Mouse (Mus musculus) forebrain, embryonic 14.5 days (tissue): ENCODE measurements around the gene Lpin2. TPM values are rescaled to one million over a fixed set of nuclear protein-coding genes. Genes with fewer than 3 reads are reported as not detected.

ENCODE experiments used
- ATAC-seq: fragments of 200-750 bp; cut with Nextera tagmentation; 2 replicates; pipeline ENCODE4 v1.8.0; 2017; ENCODE audit warnings: mild to moderate bottlenecking, moderate library complexity
- DNase-seq: peaks from one replicate; pipeline ENCODE4 v3.0.0-alpha.2; 2015; ENCODE audit warnings: low spot score
- H3K27ac ChIP-seq: fragments of 300-500 bp; sonication (generic); 2 replicates; pipeline ENCODE4 v1.5.1; 2014; ENCODE audit warnings: low read depth, mild to moderate bottlenecking, control low read depth, low read length, moderate library complexity
- H3K27me3 ChIP-seq: fragments of 300-500 bp; sonication (generic); replicated peaks from 2 replicates; pipeline ENCODE4 v1.6.1; 2014; ENCODE audit warnings: low read length, control low read depth, mixed read lengths; ENCODE audit not compliant: control insufficient read depth, insufficient read depth
- H3K36me3 ChIP-seq: fragments of 300-500 bp; sonication (generic); 2 replicates; pipeline ENCODE4 v1.6.1; 2014; ENCODE audit warnings: low read length, control low read depth; ENCODE audit not compliant: control insufficient read depth, insufficient read depth
- H3K4me1 ChIP-seq: fragments of 300-500 bp; sonication (generic); 2 replicates; pipeline ENCODE4 v1.6.1; 2014; ENCODE audit warnings: antibody characterized with exemption, low read length, control low read depth; ENCODE audit not compliant: control insufficient read depth, insufficient read depth
- H3K4me2 ChIP-seq: fragments of 300-500 bp; sonication (generic); 2 replicates; pipeline ENCODE4 v1.6.1; 2014; ENCODE audit warnings: mild to moderate bottlenecking, control low read depth, low read length
- H3K4me3 ChIP-seq: fragments of 300-500 bp; sonication (generic); 2 replicates; pipeline ENCODE4 v1.5.1; 2014; ENCODE audit warnings: low read depth, low read length, control low read depth
- H3K9ac ChIP-seq: fragments of 300-500 bp; sonication (generic); 2 replicates; pipeline ENCODE4 v1.6.1; 2014; ENCODE audit warnings: mild to moderate bottlenecking, low read length, control low read depth, moderate library complexity
- H3K9me3 ChIP-seq: fragments of 300-500 bp; sonication (generic); replicated peaks from 2 replicates; pipeline ENCODE4 v1.6.1; 2016; ENCODE audit warnings: low read length, control low read depth, mixed read lengths; ENCODE audit not compliant: control insufficient read depth
- WGBS: fragments of 180-500 bp; shearing (Covaris S2); extraction: QIAGEN DNeasy Blood & Tissue Kit; methylation state at CpG from one replicate; pipeline ENCODE4 v1.1.7; 2014; 5-methylcytosine and 5-hydroxymethylcytosine counted together
- polyA plus RNA-seq: library from polyadenylated mRNA; unstranded; fragments of >200 nt; fragmentation: Nextera tagmentation; extraction: Ambion mirVana; gene quantifications from 2 replicates; pipeline ENCODE4 v1.2.1, GENCODE M21; 2014

Gene Lpin2
- polyA plus RNA-seq, 1 experiment from 2014 or later: 29.8 TPM

DNA sequence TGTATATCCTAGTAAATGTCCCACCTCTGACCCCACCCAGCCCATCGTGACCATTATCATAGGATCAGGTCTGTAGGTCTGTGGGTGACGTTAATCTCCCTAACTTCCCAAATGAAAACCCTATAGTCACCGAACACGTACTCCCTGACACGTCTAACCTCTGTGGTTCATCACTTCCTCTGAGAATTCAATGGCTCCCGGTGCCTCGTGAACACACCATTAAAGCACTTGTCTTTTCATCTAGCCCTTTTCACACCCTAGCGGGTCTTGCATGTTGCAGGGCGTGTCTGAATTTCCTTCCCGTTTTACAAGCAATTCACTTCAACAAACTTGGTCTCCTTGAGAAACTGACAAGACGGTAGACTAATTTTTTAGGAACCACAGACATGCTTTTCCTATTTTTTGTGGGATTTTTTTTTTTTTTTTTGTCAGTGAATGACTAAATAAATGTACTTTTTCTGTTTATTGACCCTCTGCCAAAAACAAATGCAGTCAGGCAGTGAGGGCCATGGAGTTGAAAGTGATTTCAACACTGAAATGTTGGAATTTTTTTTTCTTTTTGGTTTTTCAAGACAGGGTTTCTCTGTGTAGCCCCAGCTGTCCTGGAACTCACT, 105.9 kb downstream of the Lpin2 start:
- Histone ChIP-seq H3K27ac (no peak overlapping the region), H3K27me3 (no peaks in the 10 kb centered on the region), H3K9ac (no peak overlapping the region), H3K36me3 (no peaks in the 10 kb centered on the region), H3K4me2 (no peak overlapping the region), H3K4me3 (no peak overlapping the region), H3K4me1 (no peaks in the 10 kb centered on the region), H3K9me3 (no peaks in the 10 kb centered on the region)
- 91% methylated on average over 11 of the region's 11 CpGs for WGBS
- ATAC-seq (no peak), DNase-seq (no peak)

DNA sequence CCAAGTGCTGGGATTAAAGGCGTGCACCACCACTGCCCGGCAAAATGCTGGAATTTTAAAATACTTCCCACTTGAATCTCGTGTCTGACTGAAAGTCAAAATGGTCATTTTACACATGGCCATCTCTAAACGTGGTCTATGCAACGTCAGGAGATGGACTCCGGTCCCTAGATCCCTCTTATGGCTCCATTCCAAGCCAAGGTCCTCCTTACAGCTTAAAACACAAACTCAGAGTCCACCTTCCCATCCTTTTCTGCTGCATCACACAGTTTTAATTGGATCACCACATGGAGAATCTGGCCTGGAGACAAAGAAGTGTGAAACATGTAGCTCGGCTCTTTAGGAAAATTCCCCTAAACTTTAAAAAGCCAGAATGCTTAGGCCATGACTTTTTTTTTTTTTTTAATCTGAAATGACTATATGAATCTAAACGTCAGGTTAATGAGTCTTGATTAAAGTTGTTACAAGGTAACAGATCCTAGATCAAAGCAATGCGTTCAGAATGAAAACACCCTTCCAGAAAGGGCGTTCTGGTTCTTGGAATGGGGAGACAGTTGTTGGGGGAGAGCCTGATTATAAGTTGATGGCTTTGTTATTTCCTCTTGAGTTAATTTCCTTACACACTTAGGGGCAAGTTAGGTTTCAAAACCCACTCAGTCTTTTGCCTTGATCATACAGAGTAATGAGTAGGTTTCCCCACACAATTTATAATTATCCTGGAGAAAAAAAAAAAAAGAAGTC, 106.6 kb downstream of the Lpin2 start:
- H3K27ac ChIP-seq: no peak overlapping the region
- no peaks in the 10 kb centered on the region for H3K27me3 ChIP-seq
- H3K36me3 ChIP-seq: no peaks in the 10 kb centered on the region
- no peak overlapping the region for H3K4me3 ChIP-seq
- no peaks in the 10 kb centered on the region for H3K9me3 ChIP-seq
- DNase-seq (no peak), ATAC-seq (no peak)
- no peak overlapping the region for H3K9ac ChIP-seq
- WGBS: 66% methylated on average over 10 of the region's 10 CpGs
- no peaks in the 10 kb centered on the region for H3K4me1 ChIP-seq
- H3K4me2 ChIP-seq: no peak overlapping the region

DNA sequence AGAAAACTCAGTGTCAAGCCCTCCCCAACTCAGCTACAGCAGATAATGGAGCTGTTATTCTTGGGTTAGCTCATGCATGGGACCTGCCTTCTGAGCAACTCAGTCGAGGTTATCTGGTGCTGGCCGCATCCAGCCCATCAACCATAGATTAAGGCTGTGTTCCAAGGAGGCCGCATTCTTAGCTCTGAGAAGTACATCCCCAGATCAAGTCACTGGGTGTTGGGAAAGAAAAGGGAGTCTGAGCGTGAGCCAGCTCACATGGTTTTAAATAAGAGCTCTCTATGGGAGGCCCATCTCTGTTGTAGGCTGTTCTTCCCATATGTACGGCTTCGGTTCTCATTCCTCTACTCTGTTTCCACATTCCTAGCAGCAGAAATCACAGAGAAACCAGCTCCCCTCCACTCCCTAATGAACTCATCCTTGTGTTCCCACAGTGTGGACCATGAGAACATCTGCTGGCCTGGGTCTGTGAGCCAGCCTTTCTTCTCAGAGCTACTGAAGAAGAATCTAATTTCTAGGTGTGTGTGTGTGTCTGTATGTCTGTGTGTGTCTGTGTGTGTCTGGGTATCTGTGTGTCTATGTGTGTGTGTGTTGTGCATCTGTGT, 107.3 kb downstream of the Lpin2 start:
- Histone ChIP-seq H3K27me3 (no peaks in the 10 kb centered on the region), H3K4me3 (no peak overlapping the region), H3K9me3 (no peaks in the 10 kb centered on the region), H3K9ac (no peak overlapping the region), H3K36me3 (no peaks in the 10 kb centered on the region), H3K27ac (no peak overlapping the region), H3K4me1 (no peaks in the 10 kb centered on the region), H3K4me2 (no peak overlapping the region)
- DNase-seq: no peak
- no peak for ATAC-seq
- 47% methylated on average over 6 of the region's 6 CpGs for WGBS

DNA sequence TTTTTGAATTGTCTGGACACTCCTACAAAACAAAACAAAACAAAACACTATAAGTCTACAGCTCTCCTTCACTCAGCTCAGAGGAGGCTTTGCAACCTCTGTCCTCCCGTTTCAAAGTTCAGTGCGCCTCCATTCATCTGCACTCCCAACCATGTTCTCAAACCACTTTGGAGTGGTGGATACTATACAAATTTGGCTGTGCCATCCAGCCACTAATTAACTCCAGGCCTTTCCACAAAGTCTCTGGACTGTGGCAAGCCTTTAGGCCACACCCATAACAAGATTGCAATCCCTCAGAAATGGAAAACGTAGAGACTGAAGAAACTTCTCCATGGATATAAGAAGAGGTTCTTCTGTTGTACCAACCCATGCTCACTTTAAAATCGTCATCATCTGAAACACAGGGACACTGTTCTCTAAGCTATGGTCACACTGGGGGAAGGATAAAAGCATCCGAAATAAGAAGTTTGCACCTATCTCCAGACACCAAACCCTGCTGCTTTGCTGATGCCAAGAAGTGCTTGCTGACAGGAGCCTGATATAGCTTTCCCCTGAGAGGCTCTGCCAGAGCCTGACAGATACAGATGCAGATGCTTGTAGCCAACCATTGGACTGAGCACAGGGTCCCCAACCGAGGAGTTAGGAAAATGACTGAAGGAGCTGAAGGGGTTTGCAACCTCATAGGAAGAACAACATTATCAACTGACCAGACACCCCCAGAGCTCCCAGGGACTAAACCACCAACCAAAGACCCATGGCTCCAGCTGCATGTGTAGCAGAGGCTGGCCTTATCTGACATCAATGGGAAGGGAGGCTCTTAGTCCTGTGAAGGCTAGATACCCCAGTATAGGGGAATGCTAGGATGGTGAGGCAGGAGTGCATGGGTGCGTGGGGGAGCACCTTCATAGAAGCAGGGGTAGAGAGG, 108.4 kb downstream of the Lpin2 start:
- Histone ChIP-seq H3K4me1 (no peaks in the 10 kb centered on the region), H3K4me2 (no peak overlapping the region), H3K9ac (no peak overlapping the region), H3K9me3 (no peaks in the 10 kb centered on the region), H3K27ac (no peak overlapping the region), H3K36me3 (no peaks in the 10 kb centered on the region), H3K4me3 (no peak overlapping the region), H3K27me3 (no peaks in the 10 kb centered on the region)
- no peak for DNase-seq
- ATAC-seq: no peak
- WGBS: 85% methylated on average over 7 of the region's 7 CpGs

DNA sequence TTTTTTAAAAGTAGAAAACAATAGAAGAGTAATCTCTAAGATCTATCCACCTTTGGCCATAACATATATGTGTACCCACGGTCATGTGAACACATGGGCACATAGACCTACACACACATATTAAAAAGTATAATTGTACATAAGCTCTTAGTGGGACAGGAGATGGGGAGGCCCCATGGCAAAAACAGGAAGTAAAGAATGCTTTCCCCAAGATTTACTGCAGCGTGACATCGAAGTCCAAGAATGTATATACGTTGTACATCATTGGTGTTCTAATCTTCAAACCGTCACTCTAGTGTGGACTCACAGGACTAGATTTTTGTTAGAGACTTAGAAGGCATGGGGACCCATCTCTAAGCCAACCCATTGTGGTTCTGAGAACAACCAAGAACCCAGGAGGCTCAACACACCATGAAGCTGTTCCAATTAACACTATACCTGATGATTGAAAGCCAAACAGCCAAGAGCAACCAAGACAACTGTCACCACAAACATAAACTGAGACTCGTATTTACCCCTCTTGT, 109.6 kb downstream of the Lpin2 start:
- no peak overlapping the region for H3K27ac ChIP-seq
- H3K36me3 ChIP-seq: no peaks in the 10 kb centered on the region
- 93% methylated on average over 6 of the region's 6 CpGs for WGBS
- no peak overlapping the region for H3K4me2 ChIP-seq
- H3K27me3 ChIP-seq: no peaks in the 10 kb centered on the region
- no peak overlapping the region for H3K4me3 ChIP-seq
- DNase-seq (no peak), ATAC-seq (no peak)
- H3K4me1 ChIP-seq: no peaks in the 10 kb centered on the region
- H3K9ac ChIP-seq: no peak overlapping the region
- H3K9me3 ChIP-seq: no peaks in the 10 kb centered on the region

DNA sequence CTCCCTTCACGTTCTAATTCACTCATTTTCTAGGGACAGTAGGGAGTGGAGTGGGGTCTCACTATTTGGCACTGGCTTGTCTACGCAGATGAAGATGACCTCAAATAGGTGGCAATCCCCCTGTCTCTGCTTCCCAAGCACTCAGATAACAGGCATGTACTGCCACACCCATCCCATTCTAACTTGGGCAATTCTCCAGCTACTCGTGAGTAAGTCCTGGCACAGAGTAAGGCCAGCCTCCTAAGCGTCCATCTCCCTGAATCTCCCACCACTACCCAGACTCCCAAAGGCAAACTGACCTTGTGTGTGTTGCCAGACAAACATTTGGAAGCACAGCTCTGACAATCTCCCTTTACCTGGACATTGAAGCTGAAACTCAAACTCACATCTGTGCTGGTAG, 110.5 kb downstream of the Lpin2 start:
- H3K36me3 ChIP-seq: no peaks in the 10 kb centered on the region
- no peaks in the 10 kb centered on the region for H3K4me1 ChIP-seq
- H3K27me3 ChIP-seq: no peaks in the 10 kb centered on the region
- no peak overlapping the region for H3K4me2 ChIP-seq
- DNase-seq (no peak), ATAC-seq (no peak)
- no peaks in the 10 kb centered on the region for H3K9me3 ChIP-seq
- H3K4me3 ChIP-seq: no peak overlapping the region
- no peak overlapping the region for H3K27ac ChIP-seq
- H3K9ac ChIP-seq: no peak overlapping the region
- WGBS: 83% methylated on average over 4 of the region's 4 CpGs

DNA sequence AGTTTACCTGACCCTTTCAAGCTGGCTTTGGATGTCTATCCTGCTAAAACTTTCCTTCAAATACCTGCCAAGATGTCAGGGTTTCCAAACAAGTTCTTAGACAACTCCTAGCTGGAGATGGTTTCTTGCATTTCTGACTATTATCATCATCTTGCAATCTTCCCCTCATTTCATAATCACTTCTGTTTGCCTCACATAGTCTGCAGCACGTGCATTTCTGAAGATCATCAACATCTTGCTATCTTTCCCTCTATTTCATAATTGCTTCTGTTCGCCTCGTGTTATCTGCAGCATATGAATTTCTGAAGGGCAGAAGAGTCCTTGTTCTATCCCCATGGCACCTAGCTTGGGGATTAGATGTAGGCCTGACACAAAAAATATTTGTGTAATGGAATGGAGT, 112.2 kb downstream of the Lpin2 start:
- Histone ChIP-seq H3K4me1 (no peaks in the 10 kb centered on the region), H3K27me3 (no peaks in the 10 kb centered on the region), H3K36me3 (no peaks in the 10 kb centered on the region), H3K9ac (no peak overlapping the region), H3K27ac (no peak overlapping the region), H3K4me2 (no peak overlapping the region), H3K9me3 (no peaks in the 10 kb centered on the region), H3K4me3 (no peak overlapping the region)
- DNase-seq: no peak
- ATAC-seq: no peak
- 88% methylated on average over 3 of the region's 3 CpGs for WGBS
